In genomic region chr11:54836106-54836505, GRCm38 (mm10) we compare ENCODE assay signal across 12 mouse cellular contexts. TPM values are rescaled to one million over a fixed set of nuclear protein-coding genes. Genes with fewer than 3 reads are reported as not detected.
DNase-seq lines count a peak whose midpoint lies in the region; ATAC-seq lines count a peak whose summit lies in the region.
"Had no signal": no experiment of that assay in that cellular context is flagged by ENCODE, and none has a peak within 500 bp of the region (broad histone marks: within the 10 kb centered on the region; RNA-seq: fewer than 3 reads in every experiment).

No protein-coding gene starts in this region.

- no peak overlapping the region for H3K4me3 ChIP-seq in hindbrain, embryonic 10.5 days
- no peak overlapping the region for H3K4me3 ChIP-seq in hindbrain, embryonic 13.5 days
- H3K4me3 ChIP-seq in midbrain, embryonic 11.5 days (ENCODE audit: low read depth, low read length), result no peak overlapping the region
- H3K4me3 ChIP-seq: erythroblast, embryonic 14.5 days; heart, embryonic 13.5 days; limb, embryonic 15.5 days had no signal

- peak overlapping the region; percentile 23; the same call in 1 of the 2 replicates for H3K27ac ChIP-seq in hindbrain, embryonic 10.5 days
- no peak overlapping the region for H3K27ac ChIP-seq in hindbrain, embryonic 13.5 days
- H3K27ac ChIP-seq in midbrain, embryonic 11.5 days (ENCODE audit: low read depth, low read length), result no peak overlapping the region
- H3K27ac ChIP-seq: heart, embryonic 13.5 days; kidney, postnatal 0 days; limb, embryonic 15.5 days had no signal

- no peak for DNase-seq in hindbrain, embryonic 10.5 days (ENCODE audit: low spot score)
- DNase-seq in right cerebral cortex, postnatal 14 days, result peak; percentile 75
- DNase-seq in right cerebral cortex, postnatal 25 days, result no peak
- peak; percentile 57 to 67 for DNase-seq in cerebellum, postnatal 36 days
- DNase-seq in urinary bladder, postnatal 10 days (ENCODE audit: low spot score), result peak; percentile 38
- no peak for DNase-seq in midbrain, embryonic 11.5 days (ENCODE audit: low spot score, missing footprints)
- DNase-seq in T-cell, adult 2 months (ENCODE audit: low spot score), result no peak

- no peaks in the 10 kb centered on the region for H3K36me3 ChIP-seq in hindbrain, embryonic 10.5 days
- peaks cover 9% of the 10 kb centered on the region for H3K36me3 ChIP-seq in hindbrain, embryonic 13.5 days
- no peaks in the 10 kb centered on the region for H3K36me3 ChIP-seq in midbrain, embryonic 11.5 days (ENCODE audit: control insufficient read depth, insufficient read depth, low read length)
- H3K36me3 ChIP-seq: limb, embryonic 15.5 days had no signal

- no peaks in the 10 kb centered on the region for H3K9me3 ChIP-seq in hindbrain, embryonic 10.5 days
- H3K9me3 ChIP-seq in hindbrain, embryonic 13.5 days, result no peaks in the 10 kb centered on the region
- H3K9me3 ChIP-seq in midbrain, embryonic 11.5 days (ENCODE audit: control insufficient read depth, low read length), result no peaks in the 10 kb centered on the region
- H3K9me3 ChIP-seq: heart, embryonic 13.5 days; limb, embryonic 15.5 days had no signal

- H3K4me1 ChIP-seq in hindbrain, embryonic 10.5 days (replicated peaks), result 0 out of 2 replicates have a peak, but pooled peaks cover 2% of the 10 kb centered on the region
- no peaks in the 10 kb centered on the region for H3K4me1 ChIP-seq in hindbrain, embryonic 13.5 days (replicated peaks)
- no peaks in the 10 kb centered on the region for H3K4me1 ChIP-seq in midbrain, embryonic 11.5 days (ENCODE audit: control insufficient read depth, insufficient read depth, low read length)
- H3K4me1 ChIP-seq: heart, embryonic 13.5 days; limb, embryonic 15.5 days had no signal

- no peaks in the 10 kb centered on the region for H3K27me3 ChIP-seq in hindbrain, embryonic 10.5 days (ENCODE audit: insufficient read depth, poor library complexity, severe bottlenecking)
- no peaks in the 10 kb centered on the region for H3K27me3 ChIP-seq in hindbrain, embryonic 13.5 days
- H3K27me3 ChIP-seq in midbrain, embryonic 11.5 days (ENCODE audit: control insufficient read depth, insufficient read depth, low read length), result no peaks in the 10 kb centered on the region
- H3K27me3 ChIP-seq: heart, embryonic 13.5 days; limb, embryonic 15.5 days had no signal

- no peak overlapping the region for H3K4me2 ChIP-seq in hindbrain, embryonic 13.5 days
- no peak overlapping the region for H3K4me2 ChIP-seq in midbrain, embryonic 11.5 days
- H3K4me2 ChIP-seq: heart, embryonic 13.5 days; limb, embryonic 15.5 days had no signal

- ATAC-seq in hindbrain, embryonic 13.5 days (ENCODE audit: low FRiP score), result no peak
- ATAC-seq in midbrain, embryonic 11.5 days (ENCODE audit: low FRiP score), result no peak

- 85% methylated on average over 9 of the region's 9 CpGs for WGBS in hindbrain, embryonic 10.5 days
- 88% methylated on average over 9 of the region's 9 CpGs for WGBS in hindbrain, embryonic 13.5 days
- 81% methylated on average over 9 of the region's 9 CpGs for WGBS in midbrain, embryonic 11.5 days

- H3K9ac ChIP-seq in hindbrain, embryonic 13.5 days, result no peak overlapping the region
- H3K9ac ChIP-seq in midbrain, embryonic 11.5 days (ENCODE audit: low read length), result no peak overlapping the region
- H3K9ac ChIP-seq: heart, embryonic 13.5 days; limb, embryonic 15.5 days had no signal

RNA-seq across cellular contexts. Expression of gene Lyrm7, which starts 24.6 kb away (rescaled TPM):
- 3.0 and 5.2 TPM in 2 replicates for polyA plus RNA-seq in hindbrain, embryonic 10.5 days (2016; fragmentation: Nextera tagmentation; extraction: Ambion mirVana)
- 9.1 and 11.7 TPM in 2 replicates for polyA plus RNA-seq in hindbrain, embryonic 13.5 days (2015; fragmentation: Nextera tagmentation; extraction: Ambion mirVana)
- 5.2 and 5.8 TPM in 2 replicates for polyA plus RNA-seq in midbrain, embryonic 11.5 days (2014; fragmentation: Nextera tagmentation; extraction: Ambion mirVana)
- polyA plus RNA-seq: erythroblast, embryonic 14.5 days had no signal

RNA-seq across cellular contexts. Expression of gene Hint1, which starts 30.1 kb away (rescaled TPM):
- 626 and 627 TPM in 2 replicates for polyA plus RNA-seq in hindbrain, embryonic 10.5 days (2016; fragmentation: Nextera tagmentation; extraction: Ambion mirVana)
- 793 and 823 TPM in 2 replicates for polyA plus RNA-seq in hindbrain, embryonic 13.5 days (2015; fragmentation: Nextera tagmentation; extraction: Ambion mirVana)
- 694 and 720 TPM in 2 replicates for polyA plus RNA-seq in midbrain, embryonic 11.5 days (2014; fragmentation: Nextera tagmentation; extraction: Ambion mirVana)

RNA-seq across cellular contexts. Expression of gene Cdc42se2, which starts 48.6 kb away (rescaled TPM):
- polyA plus RNA-seq in hindbrain, embryonic 10.5 days (2016; fragmentation: Nextera tagmentation; extraction: Ambion mirVana), result 212 and 247 TPM in 2 replicates
- 162 and 164 TPM in 2 replicates for polyA plus RNA-seq in hindbrain, embryonic 13.5 days (2015; fragmentation: Nextera tagmentation; extraction: Ambion mirVana)
- polyA plus RNA-seq in midbrain, embryonic 11.5 days (2014; fragmentation: Nextera tagmentation; extraction: Ambion mirVana), result 259 and 281 TPM in 2 replicates

Comparison
In these comparisons a context has a peak if more than half of its experiments do, and no peak if none do; other contexts are left out.
1. DNase-seq: peak in right cerebral cortex, postnatal 14 days (single experiment), cerebellum, postnatal 36 days (2 of 2) and urinary bladder, postnatal 10 days (single experiment); none in hindbrain, embryonic 10.5 days (single experiment), right cerebral cortex, postnatal 25 days (single experiment), midbrain, embryonic 11.5 days (single experiment) and T-cell, adult 2 months (single experiment).